Comparison of ENCODE assay signal across 8 mouse cellular contexts in the genomic region with DNA sequence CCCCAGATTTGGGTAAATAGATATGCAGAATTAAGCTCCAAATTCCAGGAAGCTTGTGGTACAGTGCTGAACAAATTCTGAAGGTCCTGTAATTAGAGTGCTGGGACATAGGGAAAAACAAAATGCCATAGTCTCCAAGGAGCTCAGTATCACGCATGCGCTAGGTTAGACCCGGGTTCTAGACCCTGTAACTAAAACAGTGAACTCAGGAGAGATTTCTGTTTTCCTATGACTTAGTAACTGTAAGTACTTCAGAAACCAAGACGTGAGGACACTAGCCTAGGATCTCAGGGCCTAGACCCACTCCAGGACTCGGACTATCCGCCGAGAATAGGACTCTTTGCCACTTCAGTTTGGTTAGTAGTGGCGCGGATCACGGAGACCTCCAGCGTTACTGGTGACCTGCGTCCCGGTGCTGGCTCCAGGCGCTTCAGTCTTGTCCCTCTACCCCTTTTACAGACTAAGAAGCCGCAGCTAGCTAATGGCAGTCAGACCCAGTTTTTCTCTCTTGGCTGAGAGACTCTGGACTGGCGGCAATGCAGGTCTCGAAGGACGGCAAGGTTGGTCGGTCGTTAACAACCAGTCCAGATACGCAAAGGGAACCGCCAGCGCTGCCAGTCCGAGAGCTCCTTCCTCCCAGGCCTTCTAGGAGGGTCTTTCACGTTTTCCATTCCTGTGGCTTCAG. TPM values are rescaled to one million over a fixed set of nuclear protein-coding genes. Genes with fewer than 3 reads are reported as not detected.
A peak's percentile ranks its signal among the peaks of the same experiment; 100 is the strongest.
DNase-seq lines count a peak whose midpoint lies in the region; ATAC-seq and TF ChIP-seq lines count a peak whose summit lies in the region.

No protein-coding gene starts in this region.

- 2% methylated on average over 25 of the region's 25 CpGs for WGBS in lung, adult 2 months
- WGBS in embryonic facial prominence, embryonic 14.5 days = 2% methylated on average over 25 of the region's 25 CpGs
- 2% methylated on average over 25 of the region's 25 CpGs for WGBS in limb, embryonic 13.5 days

- DNase-seq in lung, adult 2 months = peak; percentile 62
- no peak for DNase-seq in lung, postnatal 25 days (ENCODE audit: low spot score)
- peak; percentile 33 to 50 for DNase-seq in adrenal gland, adult 18-20 months (ENCODE audit: low spot score in 2 of 2)
- no peak for DNase-seq in embryonic facial prominence, embryonic 14.5 days (ENCODE audit: low spot score)
- peak; percentile 47 for DNase-seq in heart, postnatal 4 days
- DNase-seq in natural killer cell, adult 2 months (ENCODE audit: low spot score in 2 of 2) = peak; percentile 36 to 45
- DNase-seq in urinary bladder, postnatal 36 days (ENCODE audit: low spot score in 2 of 2) = no peak

- no peak for ATAC-seq in embryonic facial prominence, embryonic 14.5 days (ENCODE audit: low read depth)
- no peak for ATAC-seq in limb, embryonic 13.5 days (ENCODE audit: low FRiP score, low read depth)

- peak; percentile 20; the same call in 1 of the 2 replicates for TF ChIP-seq POLR2A in lung, adult 2 months (IDR thresholded peaks at IDR 0.05; ENCODE audit: borderline replicate concordance, extremely low read depth, low read depth, low read length)

- H3K4me2 ChIP-seq in embryonic facial prominence, embryonic 14.5 days (ENCODE audit: low read depth, low read length) = peak overlapping the region; percentile 68
- peak overlapping the region; percentile 88 for H3K4me2 ChIP-seq in limb, embryonic 13.5 days (replicated peaks)

- H3K9ac ChIP-seq in embryonic facial prominence, embryonic 14.5 days (ENCODE audit: low read depth, low read length) = peak overlapping the region; percentile 77
- peak overlapping the region; percentile 88 for H3K9ac ChIP-seq in limb, embryonic 13.5 days

- H3K4me1 ChIP-seq in lung, adult 2 months (ENCODE audit: control insufficient read depth, insufficient read depth, low read length) = peaks cover 13% of the 10 kb centered on the region
- H3K4me1 ChIP-seq in embryonic facial prominence, embryonic 14.5 days (ENCODE audit: control insufficient read depth, insufficient read depth, low read length) = peaks cover 24% of the 10 kb centered on the region
- H3K4me1 ChIP-seq in limb, embryonic 13.5 days = peaks cover 46% of the 10 kb centered on the region

- peak overlapping the region; percentile 92 for H3K27ac ChIP-seq in embryonic facial prominence, embryonic 14.5 days (replicated peaks; ENCODE audit: low read depth, low read length)
- peak overlapping the region; percentile 90 for H3K27ac ChIP-seq in limb, embryonic 13.5 days

- peak overlapping the region; percentile 82 for H3K4me3 ChIP-seq in lung, adult 2 months (replicated peaks; ENCODE audit: extremely low read depth, low read depth, low read length)
- H3K4me3 ChIP-seq in embryonic facial prominence, embryonic 14.5 days (ENCODE audit: low read depth, low read length) = peak overlapping the region; percentile 68
- peak overlapping the region; percentile 80 for H3K4me3 ChIP-seq in limb, embryonic 13.5 days

- 0 out of 2 replicates have a peak, but pooled peaks cover 6% of the 10 kb centered on the region for H3K36me3 ChIP-seq in embryonic facial prominence, embryonic 14.5 days (ENCODE audit: control insufficient read depth, insufficient read depth, low read length)
- H3K36me3 ChIP-seq in limb, embryonic 13.5 days = peaks cover 7% of the 10 kb centered on the region; the same call in 1 of the 2 replicates

- no peaks in the 10 kb centered on the region for H3K9me3 ChIP-seq in embryonic facial prominence, embryonic 14.5 days (ENCODE audit: control insufficient read depth, low read length)
- H3K9me3 ChIP-seq in limb, embryonic 13.5 days = no peaks in the 10 kb centered on the region

- H3K27me3 ChIP-seq in embryonic facial prominence, embryonic 14.5 days (replicated peaks; ENCODE audit: control insufficient read depth, insufficient read depth, low read length) = no peaks in the 10 kb centered on the region
- no peaks in the 10 kb centered on the region for H3K27me3 ChIP-seq in limb, embryonic 13.5 days

- TF ChIP-seq CTCF in lung, adult 2 months (IDR thresholded peaks at IDR 0.05; ENCODE audit: insufficient read depth, low read length) = no peak

RNA-seq across cellular contexts. Expression of a gene that starts 1.0 kb away (rescaled TPM):
- polyA plus RNA-seq in lung, adult 2 months (2012; rRNA removed) = 21.0 and 22.1 TPM in 2 replicates
- total RNA-seq in adrenal gland, adult 18-20 months (2021) = 10 to 100 TPM; 25.6 to 29.7 TPM
- 33.2 and 34.3 TPM in 2 replicates for polyA plus RNA-seq in embryonic facial prominence, embryonic 14.5 days (2014; fragmentation: Nextera tagmentation; extraction: Ambion mirVana)
- total RNA-seq in heart, postnatal 4 days (2021) = 10 to 100 TPM; 15.2 TPM
- 31.1 and 38.9 TPM in 2 replicates for polyA plus RNA-seq in limb, embryonic 13.5 days (2015; fragmentation: Nextera tagmentation; extraction: Ambion mirVana)

RNA-seq across cellular contexts. Expression of a gene that starts 22.3 kb away (rescaled TPM):
- polyA plus RNA-seq in lung, adult 2 months (2012; rRNA removed) = 149 and 238 TPM in 2 replicates
- 10 to 100 TPM; 39.9 to 63.2 TPM for total RNA-seq in adrenal gland, adult 18-20 months (2021)
- 40.1 and 42.2 TPM in 2 replicates for polyA plus RNA-seq in embryonic facial prominence, embryonic 14.5 days (2014; fragmentation: Nextera tagmentation; extraction: Ambion mirVana)
- total RNA-seq in heart, postnatal 4 days (2021) = 10 to 100 TPM; 65.4 to 68.6 TPM
- polyA plus RNA-seq in limb, embryonic 13.5 days (2015; fragmentation: Nextera tagmentation; extraction: Ambion mirVana) = 21.2 and 23.3 TPM in 2 replicates

RNA-seq across cellular contexts. Expression of a gene that starts 24.5 kb away (rescaled TPM):
- polyA plus RNA-seq in lung, adult 2 months (2012; rRNA removed) = not detected in 2 replicates
- not detected for total RNA-seq in adrenal gland, adult 18-20 months (2021)
- not detected in 2 replicates for polyA plus RNA-seq in embryonic facial prominence, embryonic 14.5 days (2014; fragmentation: Nextera tagmentation; extraction: Ambion mirVana)
- total RNA-seq in heart, postnatal 4 days (2021) = not detected
- polyA plus RNA-seq in limb, embryonic 13.5 days (2015; fragmentation: Nextera tagmentation; extraction: Ambion mirVana) = not detected in 2 replicates

RNA-seq across cellular contexts. Expression of a gene that starts 26.0 kb away (rescaled TPM):
- polyA plus RNA-seq in lung, adult 2 months (2012; rRNA removed) = 0.02 TPM in 1 of 2 replicates, not detected in the other
- under 1 TPM; 0.06 to 0.07 TPM for total RNA-seq in adrenal gland, adult 18-20 months (2021)
- 0.17 and 0.25 TPM in 2 replicates for polyA plus RNA-seq in embryonic facial prominence, embryonic 14.5 days (2014; fragmentation: Nextera tagmentation; extraction: Ambion mirVana)
- under 1 TPM; 0.09 to 0.10 TPM for total RNA-seq in heart, postnatal 4 days (2021)
- 0.29 and 0.42 TPM in 2 replicates for polyA plus RNA-seq in limb, embryonic 13.5 days (2015; fragmentation: Nextera tagmentation; extraction: Ambion mirVana)

Comparison
In these comparisons a context has a peak if more than half of its experiments do, and no peak if none do; other contexts are left out.
1. DNase-seq: peak in lung, adult 2 months (single experiment), adrenal gland, adult 18-20 months (2 of 2), heart, postnatal 4 days (single experiment) and natural killer cell, adult 2 months (2 of 2); none in lung, postnatal 25 days (single experiment), embryonic facial prominence, embryonic 14.5 days (single experiment) and urinary bladder, postnatal 36 days (0 of 2).
2. Peak in every context shown above with its lines, with median percentiles within 50 percentile points of each other: H3K4me3 ChIP-seq.